Mouse (Mus musculus) midbrain, embryonic 10.5 days (tissue): ENCODE results near the gene Actn1. TPM values are rescaled to one million over a fixed set of nuclear protein-coding genes. Genes with fewer than 3 reads are reported as not detected.
"Not testable (repeated sequence)": the region's sequence is repeated elsewhere in the genome, so short reads cannot be mapped to it uniquely, and the experiment has no call there.

Source experiments
- DNase-seq: peaks from one replicate; pipeline ENCODE4 v3.0.0-alpha.2; 2017; ENCODE audit warnings: low spot score
- H3K27ac ChIP-seq: fragments of 300-500 bp; sonication (generic); replicated peaks from 2 replicates; pipeline ENCODE4 v1.5.1; 2016; ENCODE audit warnings: mild to moderate bottlenecking
- H3K27me3 ChIP-seq: fragments of 300-500 bp; sonication (generic); 2 replicates; pipeline ENCODE4 v1.6.1; 2016; ENCODE audit warnings: low read depth, mild to moderate bottlenecking; ENCODE audit not compliant: poor library complexity, severe bottlenecking
- H3K36me3 ChIP-seq: fragments of 300-500 bp; sonication (generic); 2 replicates; pipeline ENCODE4 v1.6.1; 2016; ENCODE audit warnings: mild to moderate bottlenecking, moderate library complexity
- H3K4me1 ChIP-seq: fragments of 300-500 bp; sonication (generic); 2 replicates; pipeline ENCODE4 v1.6.1; 2016
- H3K4me3 ChIP-seq: fragments of 300-500 bp; sonication (generic); 2 replicates; pipeline ENCODE4 v1.5.1; 2016; ENCODE audit warnings: mild to moderate bottlenecking, moderate library complexity
- H3K9me3 ChIP-seq: fragments of 300-500 bp; sonication (generic); replicated peaks from 2 replicates; pipeline ENCODE4 v1.6.1; 2016; ENCODE audit warnings: mild to moderate bottlenecking
- WGBS: fragments of 180-500 bp; shearing (Covaris S2); methylation state at CpG from one replicate; pipeline ENCODE4 v1.1.7; 2016; 5-methylcytosine and 5-hydroxymethylcytosine counted together
- polyA plus RNA-seq: library from polyadenylated mRNA; unstranded; fragments of >200 nt; fragmentation: Nextera tagmentation; extraction: Ambion mirVana; gene quantifications from 2 replicates; pipeline ENCODE4 v1.2.1, GENCODE M21; 2016

Actn1 gene
- 23.1 and 24.9 TPM in 2 replicates for polyA plus RNA-seq

GRCm38 (mm10) chr12:80260056-80260743 is at the start of gene Actn1:
TSS of gene Actn1 (minus strand) at chr12:80260371.
- under 1% methylated on average over 54 of the region's 55 CpGs for WGBS
- peak; percentile 94 for DNase-seq
- no peaks in the 10 kb centered on the region for H3K36me3 ChIP-seq
- H3K27ac ChIP-seq: peak within 1 kb of the TSS; percentile 95
- H3K27me3 ChIP-seq: peaks cover 7% of the 10 kb centered on the region
- no peaks in the 10 kb centered on the region for H3K9me3 ChIP-seq
- H3K4me3 ChIP-seq: peak within 1 kb of the TSS; percentile 87
- H3K4me1 ChIP-seq: peaks cover 42% of the 10 kb centered on the region

- peaks cover 7% of the 10 kb centered on the region for H3K4me1 ChIP-seq
- H3K27me3 ChIP-seq: no peaks in the 10 kb centered on the region
- no peak overlapping the region for H3K4me3 ChIP-seq
- no peaks in the 10 kb centered on the region for H3K9me3 ChIP-seq
- no peak overlapping the region for H3K27ac ChIP-seq
- 89% methylated on average over 3 of the region's 3 CpGs for WGBS
- DNase-seq: no peak
- H3K36me3 ChIP-seq: no peaks in the 10 kb centered on the region
Observed at GRCm38 (mm10) chr12:80307556-80307955, 47.4 kb upstream of the Actn1 start.

DNA sequence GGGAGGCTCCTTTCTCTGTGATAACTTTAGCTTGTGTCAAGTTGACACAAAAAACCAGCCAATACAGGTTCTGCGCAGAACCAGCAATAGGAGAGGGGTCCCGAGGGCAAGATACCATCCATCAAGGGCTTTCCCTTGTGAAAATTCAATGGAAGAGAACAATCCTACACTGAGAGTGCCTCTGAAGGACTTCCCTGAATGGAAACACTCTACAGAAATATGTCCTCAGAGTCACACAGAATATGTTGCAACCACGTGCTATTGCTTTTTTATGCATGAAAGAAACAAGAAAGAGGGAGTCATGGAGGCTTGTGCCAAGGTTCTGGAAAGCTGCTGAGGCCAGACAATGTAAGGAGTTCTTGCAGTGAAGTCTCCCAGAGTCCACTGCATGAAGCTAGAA is 44.3 kb upstream of the Actn1 start:
- Histone ChIP-seq H3K4me1 (no peaks in the 10 kb centered on the region), H3K27ac (no peak overlapping the region), H3K4me3 (no peak overlapping the region), H3K9me3 (no peaks in the 10 kb centered on the region), H3K36me3 (no peaks in the 10 kb centered on the region), H3K27me3 (no peaks in the 10 kb centered on the region)
- no peak for DNase-seq
- WGBS: 94% methylated on average over 3 of the region's 3 CpGs

GRCm38 (mm10) chr12:80300833-80301456 is 40.8 kb upstream of the Actn1 start:
- DNase-seq: no peak
- Histone ChIP-seq H3K4me1 (no peaks in the 10 kb centered on the region), H3K9me3 (no peaks in the 10 kb centered on the region), H3K4me3 (no peak overlapping the region), H3K36me3 (no peaks in the 10 kb centered on the region), H3K27me3 (no peaks in the 10 kb centered on the region), H3K27ac (no peak overlapping the region)
- WGBS: 82% methylated on average over 9 of the region's 9 CpGs

GRCm38 (mm10) chr12:80298714-80299113 is 38.5 kb upstream of the Actn1 start:
- no peak overlapping the region for H3K27ac ChIP-seq
- WGBS: 83% methylated on average over 6 of the region's 6 CpGs
- no peaks in the 10 kb centered on the region for H3K36me3 ChIP-seq
- no peaks in the 10 kb centered on the region for H3K27me3 ChIP-seq
- no peaks in the 10 kb centered on the region for H3K9me3 ChIP-seq
- no peak overlapping the region for H3K4me3 ChIP-seq
- H3K4me1 ChIP-seq: 0 out of 2 replicates have a peak, but pooled peaks cover 3% of the 10 kb centered on the region
- DNase-seq: no peak

DNA sequence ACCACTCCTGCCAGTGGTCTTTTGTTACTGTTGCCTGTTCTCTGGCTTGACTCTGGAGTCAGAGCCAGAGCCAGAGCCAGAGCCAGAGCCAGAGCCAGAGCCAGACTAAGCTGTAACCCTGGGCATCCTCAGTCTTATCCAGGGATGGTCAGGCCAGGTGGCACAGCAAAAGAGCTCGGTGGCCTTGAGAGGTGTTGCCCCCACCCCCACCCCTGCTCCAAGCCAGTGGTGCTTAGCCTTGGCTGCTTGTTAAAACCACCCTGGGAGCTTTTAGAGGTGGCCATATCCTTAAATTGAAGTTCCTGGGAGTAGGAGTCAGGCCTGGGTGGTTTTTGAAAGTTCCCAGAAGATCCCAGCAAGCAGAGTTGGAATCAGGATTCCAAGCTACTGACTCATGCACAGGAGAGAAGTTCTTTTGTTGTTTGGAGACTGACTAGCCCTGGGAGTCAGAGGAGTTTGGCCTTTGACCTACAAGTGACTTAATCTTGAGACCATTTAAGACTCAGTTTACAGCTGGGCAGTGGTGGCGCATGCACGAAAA is 31.8 kb upstream of the Actn1 start:
- Histone ChIP-seq H3K27ac (peak overlapping the region; percentile 60; the same call in 1 of the 2 replicates), H3K36me3 (no peaks in the 10 kb centered on the region), H3K4me1 (peaks cover 25% of the 10 kb centered on the region), H3K27me3 (no peaks in the 10 kb centered on the region), H3K4me3 (no peak overlapping the region), H3K9me3 (no peaks in the 10 kb centered on the region)
- no peak for DNase-seq
- 47% methylated on average over 3 of the region's 3 CpGs for WGBS

GRCm38 (mm10) chr12:80290964-80291363 is 30.8 kb upstream of the Actn1 start:
- peaks cover 25% of the 10 kb centered on the region for H3K4me1 ChIP-seq
- no peaks in the 10 kb centered on the region for H3K9me3 ChIP-seq
- no peaks in the 10 kb centered on the region for H3K36me3 ChIP-seq
- no peak overlapping the region for H3K4me3 ChIP-seq
- H3K27me3 ChIP-seq: no peaks in the 10 kb centered on the region
- DNase-seq: no peak
- 91% methylated on average over 8 of the region's 8 CpGs for WGBS
- no peak overlapping the region; the same call in 1 of the 2 replicates for H3K27ac ChIP-seq

DNA sequence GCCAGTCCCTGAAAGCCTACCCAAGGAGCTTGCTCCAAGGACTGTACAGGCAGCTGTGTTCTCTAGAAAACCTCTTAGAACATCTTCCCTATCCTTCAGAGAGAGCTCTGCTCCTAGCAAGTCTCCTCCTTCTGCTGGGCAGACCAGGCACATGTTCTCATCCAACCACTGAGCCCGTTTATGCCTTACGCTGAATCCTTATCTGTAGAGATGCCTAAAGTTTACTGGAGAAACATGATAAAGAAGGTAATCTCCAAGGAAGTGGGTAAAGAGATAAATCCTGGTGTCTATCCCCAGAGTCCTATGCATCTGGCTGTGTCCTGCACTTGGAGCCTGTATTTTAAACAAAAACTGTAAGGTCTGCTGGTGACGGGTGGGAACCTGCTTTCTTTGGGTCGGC is 30.3 kb upstream of the Actn1 start:
- H3K36me3 ChIP-seq: no peaks in the 10 kb centered on the region
- DNase-seq: no peak
- 94% methylated on average over 4 of the region's 4 CpGs for WGBS
- H3K9me3 ChIP-seq: no peaks in the 10 kb centered on the region
- no peak overlapping the region for H3K4me3 ChIP-seq
- no peak overlapping the region; the same call in 1 of the 2 replicates for H3K27ac ChIP-seq
- peaks cover 25% of the 10 kb centered on the region for H3K4me1 ChIP-seq
- no peaks in the 10 kb centered on the region for H3K27me3 ChIP-seq

DNA sequence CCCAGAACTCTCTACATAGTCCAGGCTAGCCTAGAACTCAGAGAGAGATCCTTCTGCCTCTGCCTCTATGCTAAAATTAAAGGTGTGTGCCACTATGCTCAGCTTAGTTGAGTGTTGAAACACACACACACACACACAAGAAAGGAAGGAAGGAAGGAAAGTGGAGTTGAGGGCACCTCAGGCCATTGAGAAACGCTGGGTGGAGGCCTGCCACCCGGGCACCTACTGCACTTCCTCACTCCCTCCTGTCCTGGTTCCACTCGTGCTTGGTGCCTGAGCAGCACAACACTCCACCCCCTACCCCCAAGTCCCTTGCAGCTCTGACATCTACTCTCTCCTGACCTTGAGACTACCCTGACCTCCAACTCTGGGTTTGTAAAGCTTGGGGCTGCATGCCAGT is 29.6 kb upstream of the Actn1 start:
- no peak for DNase-seq
- H3K4me3 ChIP-seq: no peak overlapping the region
- H3K36me3 ChIP-seq: no peaks in the 10 kb centered on the region
- WGBS: 90% methylated on average over 3 of the region's 3 CpGs
- H3K27ac ChIP-seq: no peak overlapping the region
- no peaks in the 10 kb centered on the region for H3K27me3 ChIP-seq
- no peaks in the 10 kb centered on the region for H3K9me3 ChIP-seq
- peaks cover 25% of the 10 kb centered on the region for H3K4me1 ChIP-seq

DNA sequence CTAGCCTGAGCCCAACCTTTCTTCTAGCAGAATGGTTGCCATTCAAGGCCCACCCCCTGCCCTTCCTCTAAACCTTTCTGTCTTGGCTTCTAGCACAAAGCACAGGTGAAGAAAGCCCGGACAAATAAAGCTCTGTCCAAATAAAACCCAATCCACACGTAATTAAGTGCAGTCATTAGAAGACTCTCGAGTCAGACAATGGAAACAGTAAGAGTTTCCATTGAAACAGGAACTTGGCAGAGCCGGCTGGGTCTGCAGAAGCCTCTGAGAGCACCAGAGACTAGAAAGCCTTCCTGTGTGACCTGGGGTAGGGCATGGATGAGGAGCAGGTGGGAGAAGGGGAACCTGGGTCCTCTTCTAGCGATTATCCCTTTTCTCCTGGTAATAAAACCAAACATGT is 25.7 kb upstream of the Actn1 start:
- DNase-seq: no peak
- Histone ChIP-seq H3K27ac (no peak overlapping the region), H3K36me3 (no peaks in the 10 kb centered on the region), H3K4me1 (peaks cover 6% of the 10 kb centered on the region), H3K4me3 (no peak overlapping the region), H3K27me3 (no peaks in the 10 kb centered on the region), H3K9me3 (no peaks in the 10 kb centered on the region)
- 82% methylated on average over 5 of the region's 5 CpGs for WGBS

GRCm38 (mm10) chr12:80284251-80284650 is 24.1 kb upstream of the Actn1 start:
- not testable (repeated sequence) for H3K9me3 ChIP-seq, H3K27me3 ChIP-seq, H3K36me3 ChIP-seq, DNase-seq, H3K27ac ChIP-seq, H3K4me3 ChIP-seq
- 80% methylated on average over 2 of the region's 2 CpGs for WGBS
- peaks cover 14% of the 10 kb centered on the region for H3K4me1 ChIP-seq

DNA sequence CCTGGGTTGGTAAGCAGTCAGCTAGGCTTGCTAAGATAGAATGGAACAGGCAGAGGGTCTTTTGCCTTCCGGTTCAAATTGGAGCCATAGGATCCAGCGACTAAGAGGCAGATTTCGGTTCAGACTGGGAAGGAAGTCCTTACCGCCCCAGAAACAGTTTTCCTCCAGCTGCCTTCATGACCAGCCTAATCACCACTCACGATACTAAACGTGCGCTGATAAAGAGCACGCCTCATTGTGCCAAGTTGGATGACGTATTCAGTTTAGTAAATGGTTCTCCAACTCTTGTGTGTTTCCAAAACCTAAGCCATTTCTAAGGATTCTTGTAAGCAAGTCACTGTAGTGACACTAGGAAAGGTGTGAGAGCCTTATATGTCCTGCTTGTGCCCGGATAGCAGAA is 18.7 kb upstream of the Actn1 start:
- no peak for DNase-seq
- WGBS: 92% methylated on average over 10 of the region's 10 CpGs
- H3K36me3 ChIP-seq: no peaks in the 10 kb centered on the region
- H3K27ac ChIP-seq: no peak overlapping the region
- no peaks in the 10 kb centered on the region for H3K9me3 ChIP-seq
- peaks cover 21% of the 10 kb centered on the region for H3K4me1 ChIP-seq
- no peak overlapping the region for H3K4me3 ChIP-seq
- no peaks in the 10 kb centered on the region for H3K27me3 ChIP-seq

- no peaks in the 10 kb centered on the region for H3K36me3 ChIP-seq
- H3K4me1 ChIP-seq: peaks cover 31% of the 10 kb centered on the region
- DNase-seq: no peak
- no peaks in the 10 kb centered on the region for H3K27me3 ChIP-seq
- 89% methylated on average over 8 of the region's 8 CpGs for WGBS
- H3K9me3 ChIP-seq: no peaks in the 10 kb centered on the region
- no peak overlapping the region for H3K27ac ChIP-seq
- no peak overlapping the region for H3K4me3 ChIP-seq
Observed at GRCm38 (mm10) chr12:80277428-80277827, 17.3 kb upstream of the Actn1 start.
